Mouse (Mus musculus): Measurements from ENCODE around the gene Inpp5a.

GRCm38 (mm10) chr7:139540601-139541000 is 151.7 kb downstream of the Inpp5a start:
- TF ChIP-seq POLR2A (IDR thresholded peaks at IDR 0.05; ENCODE audit: borderline replicate concordance, control insufficient read depth, low read depth, low read length), result no peak
- TF ChIP-seq CTCF (IDR thresholded peaks at IDR 0.05; ENCODE audit: control insufficient read depth, insufficient read depth, low read length), result no peak
